Mouse (Mus musculus) kidney, postnatal 4 days (tissue): ENCODE data around the gene Rasgef1a.
A peak's percentile ranks its signal among the peaks of the same experiment; 100 is the strongest.

Experiments
- DNase-seq, 2 experiments: peaks; one replicate each; pipeline ENCODE4 v3.0.0; 2021; ENCODE audit warnings: mixed read lengths in 2 of 2

Gene Rasgef1a

DNA sequence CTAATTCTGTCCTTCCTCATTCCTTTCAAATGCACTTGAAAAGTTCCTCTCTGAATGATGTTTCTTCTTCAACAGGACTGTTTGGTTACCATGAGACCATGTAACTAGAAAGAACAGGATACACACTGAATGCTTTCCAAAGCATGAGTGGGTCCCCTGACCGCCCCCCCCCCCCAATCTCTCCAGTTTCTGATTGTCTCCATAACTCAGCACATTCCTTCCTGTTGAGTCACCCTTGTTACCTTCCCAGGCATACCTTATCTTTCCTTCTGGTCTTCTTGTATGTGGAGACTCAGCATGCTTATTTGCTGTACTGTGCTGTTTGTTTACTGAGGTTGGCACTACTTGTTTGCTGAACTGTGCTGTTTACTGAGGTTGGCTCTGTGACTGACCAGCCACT is 20.2 kb downstream of the Rasgef1a start:
- DNase-seq = no peak

DNA sequence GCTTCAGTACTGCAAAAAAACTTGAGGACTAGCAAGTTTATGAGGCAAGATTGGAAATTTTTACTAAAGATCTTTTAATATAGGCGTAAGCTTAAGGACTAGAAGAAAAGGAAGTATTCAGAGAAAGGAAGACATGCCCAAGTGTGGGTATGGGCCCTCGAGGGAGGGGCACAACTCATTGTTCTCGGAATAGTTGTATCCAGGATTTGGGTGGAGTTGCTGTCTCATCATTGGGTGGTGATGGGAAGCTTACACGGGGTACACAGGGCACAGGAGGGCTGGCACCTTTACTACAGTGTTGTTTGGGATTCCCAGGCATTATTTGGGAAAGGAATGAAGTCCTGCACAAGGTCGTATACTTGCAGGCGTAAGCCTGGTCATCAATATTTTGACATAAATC is 24.4 kb downstream of the Rasgef1a start:
- no peak for DNase-seq

DNA sequence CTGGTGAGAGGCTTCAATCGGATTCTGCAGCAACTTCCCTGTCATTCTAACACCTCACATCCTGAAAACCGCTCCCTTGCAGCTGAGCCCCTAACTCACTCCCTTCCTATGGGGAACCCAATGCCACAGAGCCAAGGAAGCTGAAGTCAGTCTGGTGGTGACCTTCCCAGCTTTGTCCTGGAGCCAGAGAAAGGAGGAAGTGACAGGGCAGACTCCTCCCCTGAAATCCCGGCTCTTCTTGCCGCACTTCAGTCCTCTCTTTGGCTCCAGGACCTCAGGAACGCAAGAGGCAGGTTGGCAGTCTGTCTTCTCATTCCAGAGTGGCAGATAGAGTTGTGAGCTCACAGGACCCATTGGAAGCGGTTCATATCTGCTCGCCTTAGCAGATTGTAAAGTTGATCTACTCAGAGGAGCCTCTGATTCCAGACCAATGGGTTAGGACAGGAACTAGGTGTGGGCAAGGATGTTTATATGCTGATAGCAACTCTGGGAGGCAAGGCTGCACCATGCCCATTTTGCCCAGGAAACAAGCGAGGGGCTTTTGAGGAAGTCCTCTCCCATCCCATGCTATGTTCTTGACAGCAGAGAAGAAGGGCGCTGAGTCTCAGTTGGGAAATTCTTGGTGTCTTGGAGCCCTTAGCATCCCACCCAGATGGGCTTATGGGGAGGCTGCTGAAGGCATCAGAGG is 25.0 kb downstream of the Rasgef1a start:
- DNase-seq = no peak

DNA sequence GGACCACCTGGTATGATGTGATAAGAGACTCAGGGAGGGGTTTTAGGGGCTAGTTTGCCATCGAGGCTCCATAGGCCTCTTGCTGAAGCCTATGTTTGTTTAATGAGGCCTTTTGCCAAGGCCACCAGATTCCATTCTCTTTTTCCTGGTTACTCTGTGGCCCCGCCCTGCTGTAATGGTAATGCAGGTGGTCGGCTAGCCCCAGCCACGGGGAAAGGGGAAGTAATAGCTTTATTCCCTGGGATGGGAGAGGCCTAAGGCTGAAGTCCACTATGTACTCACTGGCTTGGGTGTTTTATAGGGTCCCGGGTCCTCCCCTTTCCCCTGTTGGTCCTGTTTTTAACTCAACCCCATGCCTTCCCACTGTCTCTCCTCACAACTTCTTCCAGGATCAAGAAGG is 25.6 kb downstream of the Rasgef1a start:
- DNase-seq = no peak

DNA sequence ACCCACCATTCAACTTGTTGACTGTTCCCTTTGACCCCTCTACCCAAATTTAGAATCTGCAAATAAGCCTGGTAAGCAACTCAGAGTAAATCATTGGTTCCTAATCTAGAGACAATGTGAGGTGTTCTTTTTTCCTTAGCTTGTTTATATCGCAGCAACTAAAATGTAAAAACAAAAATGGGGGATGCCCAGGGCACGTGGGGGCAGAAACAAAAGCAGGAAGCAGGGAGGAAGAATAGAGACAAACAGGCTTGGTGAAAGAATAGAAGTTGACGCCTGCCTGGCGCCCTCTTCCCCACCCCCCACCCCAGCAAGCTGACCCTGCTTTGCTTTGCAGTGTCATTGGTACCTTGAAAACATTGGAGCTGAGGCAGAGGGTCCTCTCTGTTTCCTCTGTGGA is 33.9 kb downstream of the Rasgef1a start:
- no peak for DNase-seq

DNA sequence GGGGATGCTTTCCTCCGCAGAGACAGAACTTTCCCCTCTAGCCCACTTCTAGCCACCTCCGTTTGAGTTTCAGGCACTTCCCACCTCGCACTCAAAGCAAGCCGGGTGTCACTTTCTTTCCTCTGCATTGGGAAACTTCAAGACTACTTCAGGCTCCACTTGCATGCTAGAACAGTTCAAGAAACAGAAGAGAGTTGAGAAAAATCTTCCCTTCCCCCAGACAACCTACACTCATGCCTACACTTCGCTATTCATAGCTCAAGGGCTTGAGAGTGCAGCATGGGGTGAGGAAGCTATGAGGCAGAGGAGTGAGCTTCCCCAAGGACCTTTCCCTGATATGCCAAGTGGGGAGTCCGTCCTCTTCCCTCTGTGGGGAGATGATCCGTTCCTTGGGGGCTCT is 34.7 kb downstream of the Rasgef1a start:
- no peak for DNase-seq

DNA sequence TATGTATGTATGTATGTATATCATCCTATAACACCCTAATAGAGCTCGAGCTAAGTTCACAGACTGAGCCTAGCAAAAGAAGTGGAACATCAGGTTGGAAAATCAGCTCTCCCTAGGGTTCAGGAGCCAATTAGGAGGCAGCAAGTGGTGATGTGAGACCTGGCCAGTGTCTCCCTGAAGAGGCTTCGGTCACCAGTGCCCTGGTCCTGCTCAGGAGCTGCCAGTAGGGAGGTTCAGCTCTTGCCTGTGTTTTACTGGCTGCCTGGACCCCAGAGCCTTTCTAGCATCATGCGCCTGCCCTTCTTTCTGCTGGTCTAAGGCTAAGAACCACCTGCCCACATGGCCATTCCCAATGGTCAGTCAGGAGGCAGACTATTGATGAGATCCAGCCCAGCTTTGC is 35.3 kb downstream of the Rasgef1a start:
- no peak for DNase-seq

DNA sequence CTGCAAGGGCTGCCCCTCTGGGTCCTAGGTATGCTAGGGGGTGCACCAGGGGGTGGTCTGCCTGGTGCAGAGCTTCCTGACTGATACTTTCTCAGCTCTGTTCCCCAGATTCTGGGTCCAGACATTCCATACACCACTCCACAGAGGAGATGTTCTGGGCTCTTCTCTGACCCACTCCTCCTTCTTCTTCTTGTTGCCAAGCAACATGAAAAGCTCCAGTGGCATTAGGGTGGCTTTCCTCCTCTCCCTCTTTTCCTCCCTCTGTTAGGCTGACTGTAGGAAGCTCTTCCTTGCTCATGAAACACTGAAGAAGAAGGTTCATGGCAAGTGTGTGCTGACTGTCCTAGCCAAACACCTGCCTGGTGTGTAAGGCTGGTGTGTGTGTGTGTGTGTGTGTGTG is 35.7 kb downstream of the Rasgef1a start:
- DNase-seq = no peak

DNA sequence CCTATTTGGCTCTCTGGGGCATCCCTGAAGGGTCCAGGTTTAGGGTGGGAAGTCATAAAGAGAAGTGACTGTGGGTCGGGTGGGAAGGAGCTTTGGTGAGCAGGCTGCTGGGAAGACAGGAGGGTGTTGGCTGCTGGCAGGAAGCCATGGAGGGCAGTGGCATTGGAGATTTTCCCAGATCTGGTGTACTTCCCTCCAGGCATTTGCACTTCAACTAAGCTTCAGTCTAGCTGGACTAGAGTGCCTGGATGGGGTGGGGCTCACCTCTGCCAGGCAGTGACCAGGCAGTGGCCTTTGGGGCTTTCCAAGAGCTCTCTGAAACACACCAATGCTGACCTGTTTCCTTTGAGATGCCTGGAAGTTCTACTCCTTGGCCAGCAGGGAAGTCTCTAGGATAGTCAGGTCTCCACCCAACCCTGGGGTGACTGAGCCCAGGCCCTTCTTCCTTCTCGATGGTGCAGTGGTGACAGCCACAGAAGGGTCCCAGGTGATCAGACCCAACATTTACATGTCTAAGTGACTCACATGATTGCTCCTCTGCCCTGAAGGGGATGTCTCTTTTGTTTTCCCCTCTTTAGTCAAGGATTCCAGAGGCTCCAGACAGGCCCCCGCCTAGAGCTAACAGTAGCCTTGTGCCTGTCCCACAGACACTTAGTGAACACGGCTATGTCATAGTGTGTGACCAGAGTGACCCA is 36.7 kb downstream of the Rasgef1a start:
- peak in 1 of 2 experiments; percentile 11 for DNase-seq

DNA sequence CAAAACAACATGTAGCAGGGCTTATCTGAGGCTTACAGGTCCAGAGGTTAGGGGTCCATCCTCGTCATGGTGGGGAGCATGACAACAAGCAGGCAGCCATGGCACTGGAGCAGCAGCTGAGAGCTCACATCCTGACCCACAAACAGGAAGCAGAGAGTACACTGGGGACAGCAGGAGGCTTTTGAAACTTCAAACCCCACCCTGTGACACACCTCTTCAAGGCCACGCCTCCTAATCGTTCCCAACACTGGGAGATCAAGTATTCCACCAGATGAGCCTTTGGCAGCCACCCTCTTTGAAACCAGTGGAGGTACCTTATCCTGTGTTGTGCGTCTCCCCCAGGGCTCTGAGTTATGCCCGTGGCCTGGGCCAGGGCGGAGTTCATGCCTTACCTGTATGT is 38.5 kb downstream of the Rasgef1a start:
- no peak for DNase-seq

DNA sequence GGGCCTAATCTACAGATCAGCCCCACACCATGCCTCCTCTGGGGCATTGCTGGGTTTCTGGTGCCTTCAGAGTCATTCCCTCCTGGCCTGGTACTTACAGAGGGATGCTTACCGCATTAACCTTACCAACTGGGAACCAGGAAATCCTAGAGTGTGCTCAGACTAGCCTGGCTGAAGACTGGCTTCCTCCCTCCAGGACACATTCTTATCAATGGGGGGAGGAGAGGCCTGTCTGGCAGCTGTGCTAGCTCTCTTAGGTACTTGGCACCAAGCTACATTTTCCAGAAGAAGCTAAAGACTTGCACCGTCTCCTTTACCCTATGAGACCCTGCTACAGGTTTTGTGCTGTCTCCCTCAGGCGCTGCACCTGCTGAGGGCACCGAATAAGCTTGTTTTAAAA is 40.2 kb downstream of the Rasgef1a start:
- DNase-seq = no peak

DNA sequence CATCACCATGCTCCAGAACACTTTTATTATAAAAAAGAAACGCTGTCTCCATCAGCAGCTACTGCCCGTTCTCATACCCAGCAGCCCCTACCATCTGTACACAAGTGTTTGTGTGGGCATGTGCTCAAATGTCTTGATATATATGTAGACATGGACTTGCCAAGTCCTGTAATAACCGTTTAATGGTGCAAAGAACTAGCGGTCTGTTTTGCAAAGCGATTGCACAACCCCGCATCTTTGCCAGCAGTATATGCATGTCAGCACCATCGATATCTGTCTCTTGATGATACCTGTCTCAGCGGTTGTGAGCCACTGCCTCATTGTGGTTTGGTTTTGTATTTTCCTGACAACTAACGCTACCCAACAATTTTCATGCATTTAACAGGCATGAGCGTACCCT is 44.0 kb downstream of the Rasgef1a start:
- DNase-seq = no peak

DNA sequence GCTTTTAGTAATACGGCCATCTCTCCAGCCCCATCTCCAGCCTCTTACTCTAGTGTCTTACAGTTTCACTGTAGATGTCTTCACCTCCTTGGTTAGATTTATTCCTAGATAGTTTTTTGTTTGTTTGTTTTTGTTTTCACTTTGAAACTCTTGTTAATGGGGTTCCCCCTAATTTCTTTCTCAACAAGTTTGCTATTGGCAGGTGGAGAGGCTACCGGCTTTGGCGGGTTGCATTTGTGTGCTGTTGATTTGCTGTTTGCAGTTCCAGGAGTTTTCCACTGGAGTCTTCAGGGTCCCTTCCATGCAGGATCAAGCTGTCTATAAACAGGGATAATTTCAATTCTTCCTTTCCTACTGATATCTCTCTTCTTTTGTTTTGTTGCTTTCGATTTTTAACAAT is 50.0 kb downstream of the Rasgef1a start:
- no peak for DNase-seq

DNA sequence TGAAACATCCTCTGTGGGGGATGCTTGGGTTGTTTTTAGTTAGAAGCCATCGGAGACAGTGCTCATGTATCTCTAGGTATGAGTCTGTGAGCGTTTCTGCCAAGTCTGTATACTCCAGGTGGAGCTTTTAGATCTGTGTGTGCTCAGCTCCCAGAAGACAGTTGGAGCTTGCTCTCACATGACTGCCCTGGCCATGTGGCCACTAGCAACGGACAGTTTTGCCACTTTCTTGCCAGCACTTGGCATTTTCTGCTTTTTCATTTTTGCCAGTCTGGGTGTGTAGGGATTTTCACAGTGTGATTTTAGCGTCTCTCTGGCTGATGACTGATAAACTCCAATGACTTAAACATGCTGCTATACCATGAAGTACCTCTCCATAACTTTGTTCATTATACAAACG is 52.0 kb downstream of the Rasgef1a start:
- DNase-seq = no peak

DNA sequence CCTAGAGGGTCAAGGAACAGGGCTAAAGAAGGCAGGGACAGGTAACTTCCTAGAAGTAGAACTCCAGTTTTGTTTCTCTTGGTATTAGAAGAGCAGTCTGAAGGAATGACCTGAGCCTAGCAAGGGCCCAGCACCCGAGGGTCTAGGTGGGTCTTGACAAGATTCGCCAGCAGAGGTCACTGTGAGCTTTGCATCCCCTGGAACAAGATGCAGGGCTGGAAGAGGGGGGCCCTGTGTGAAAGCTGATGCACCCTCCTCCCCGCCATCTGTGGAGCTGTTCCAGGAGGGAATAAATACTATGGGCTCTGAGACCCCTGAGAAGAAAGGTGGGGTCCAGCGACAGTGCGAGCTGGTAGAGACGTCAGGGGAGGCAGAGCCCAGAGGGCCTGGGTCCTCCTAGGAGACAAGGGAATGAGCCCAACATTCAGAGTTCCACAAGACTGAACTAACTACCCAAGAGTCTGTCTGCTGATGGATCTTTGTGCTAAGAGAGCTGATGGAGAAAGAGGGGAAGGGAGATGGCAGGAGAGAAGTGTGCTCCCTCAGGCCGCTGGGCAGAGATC is 53.8 kb downstream of the Rasgef1a start:
- peak; percentile 84 to 86 for DNase-seq

DNA sequence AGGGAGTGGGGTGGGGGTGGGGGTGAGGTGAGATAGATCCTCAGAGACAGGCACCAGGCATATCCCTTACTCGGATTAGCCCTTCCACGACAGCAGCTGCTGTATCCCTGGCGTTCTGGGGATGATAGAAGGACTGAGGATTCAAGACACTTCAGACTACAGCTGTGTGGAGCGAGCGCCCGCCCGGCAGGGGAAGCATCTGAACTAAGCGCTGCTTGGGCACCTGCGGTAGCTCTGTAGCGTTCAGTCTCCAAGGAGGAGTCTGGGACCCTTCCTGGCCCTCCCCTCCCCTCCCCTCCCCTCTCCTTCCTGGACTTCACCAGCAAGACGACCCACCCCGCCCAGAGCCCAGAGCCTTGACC is 54.6 kb downstream of the Rasgef1a start:
- DNase-seq = no peak

DNA sequence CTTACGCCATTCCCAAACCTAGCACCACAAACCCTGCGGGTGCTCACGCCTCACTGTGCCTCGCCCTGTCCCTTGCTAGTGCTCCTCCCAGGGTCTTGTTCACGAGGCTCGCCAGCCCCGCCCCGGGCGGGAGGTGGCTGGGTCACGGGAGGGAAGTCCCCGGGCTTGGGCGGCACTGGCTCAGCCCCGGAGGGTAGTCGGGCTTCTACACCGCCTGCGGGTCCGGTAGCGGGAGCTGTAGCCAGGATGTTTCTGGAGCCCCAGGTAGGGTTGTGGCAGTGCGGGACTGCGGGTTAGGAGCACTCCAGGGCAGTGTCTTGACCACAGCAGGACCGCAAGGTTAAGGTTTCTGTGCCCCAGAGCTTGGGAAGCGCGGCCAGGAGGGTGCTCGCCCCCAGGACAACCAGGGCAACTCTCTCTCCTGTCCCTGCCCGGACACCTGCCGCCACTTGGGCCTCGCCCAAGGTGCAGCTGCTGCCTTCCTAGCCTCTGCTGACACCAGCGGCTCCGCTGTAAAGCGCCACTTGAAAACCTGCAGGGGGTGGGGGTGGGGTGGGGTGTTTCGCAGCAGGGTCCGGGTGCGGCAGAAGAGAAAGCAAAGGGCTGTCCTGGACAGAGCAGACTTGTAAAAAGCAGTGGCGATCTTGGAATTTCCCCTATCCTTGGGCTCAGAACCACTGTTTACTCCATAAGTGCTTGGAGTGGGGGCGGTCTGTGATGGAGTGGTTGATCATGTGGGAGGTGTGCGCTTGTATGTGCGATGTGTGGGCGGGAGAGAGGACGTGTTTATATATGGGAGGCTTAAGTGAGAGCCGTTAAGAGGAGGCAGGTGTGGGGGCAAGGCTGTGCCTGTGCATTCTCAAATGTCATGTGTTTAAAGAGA is 55.2 kb downstream of the Rasgef1a start:
- peak; percentile 48 to 58 for DNase-seq

DNA sequence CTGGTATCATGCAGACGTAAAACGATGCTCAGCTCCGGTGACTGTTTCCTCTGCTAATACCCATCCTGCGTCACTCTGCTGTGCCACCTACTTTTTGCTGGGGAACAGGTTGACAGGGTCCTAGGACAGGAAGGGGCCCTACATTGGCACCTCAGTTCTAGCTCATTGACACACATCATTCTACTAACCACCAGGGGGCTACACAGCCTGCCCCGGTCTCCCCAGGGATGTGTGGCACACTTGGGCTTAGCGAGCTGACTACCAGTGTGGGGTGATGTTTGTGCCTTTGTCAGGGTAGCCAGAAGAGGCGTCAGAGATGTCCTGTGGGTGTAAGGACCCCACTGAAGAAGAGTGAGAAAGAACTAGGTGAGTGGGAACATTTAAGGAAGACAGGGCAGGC is 56.5 kb downstream of the Rasgef1a start:
- DNase-seq = no peak

DNA sequence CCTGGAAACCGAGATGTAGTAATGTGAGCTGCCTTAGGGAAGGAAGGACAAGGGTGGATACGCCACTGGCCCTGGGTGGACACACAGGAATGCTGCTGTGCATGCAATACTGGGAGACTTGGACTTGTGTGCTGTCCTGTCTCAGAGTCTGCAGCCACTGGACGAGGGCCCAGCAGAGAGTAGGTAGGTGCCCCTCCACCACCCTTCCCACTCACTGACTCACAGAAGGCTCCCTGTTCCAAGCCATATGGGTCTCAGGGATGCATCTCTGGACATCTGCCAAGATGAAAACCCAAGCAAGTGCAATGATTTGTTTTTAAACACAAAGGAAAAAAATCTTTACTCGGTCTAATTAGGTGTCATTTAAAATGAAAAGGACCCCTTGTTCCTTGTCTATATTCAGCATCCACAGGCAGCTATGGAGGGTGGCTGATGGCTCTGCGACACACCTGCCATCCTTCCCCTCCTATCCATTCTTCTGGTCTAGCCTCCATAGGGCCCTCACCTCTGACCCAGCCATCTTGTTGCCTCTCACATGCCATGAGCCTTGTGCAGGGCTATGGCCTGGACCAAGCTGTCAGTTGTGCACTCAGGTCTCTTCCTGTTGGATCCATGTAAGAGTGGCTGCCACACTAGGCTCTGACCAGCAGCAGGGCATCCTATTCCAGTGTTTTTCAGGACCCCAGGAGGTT is 59.2 kb downstream of the Rasgef1a start:
- DNase-seq = peak in 1 of 2 experiments; percentile 29

DNA sequence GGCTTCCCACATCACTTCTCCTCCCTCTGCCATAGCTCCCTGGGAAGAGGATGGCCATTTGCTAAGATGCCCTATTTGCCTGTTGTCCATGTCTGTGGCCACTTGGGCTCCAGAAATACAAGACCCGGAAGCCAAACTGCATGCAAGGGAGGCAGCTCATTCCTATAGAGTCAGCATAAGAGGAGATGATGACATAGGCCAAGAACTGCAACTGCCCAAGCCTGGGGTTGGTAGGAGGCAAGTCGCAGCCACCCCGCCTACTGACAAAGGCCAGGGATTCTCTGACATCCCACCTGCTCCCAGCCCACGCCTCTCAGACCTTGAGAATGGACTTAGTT is 59.7 kb downstream of the Rasgef1a start:
- DNase-seq = no peak

DNA sequence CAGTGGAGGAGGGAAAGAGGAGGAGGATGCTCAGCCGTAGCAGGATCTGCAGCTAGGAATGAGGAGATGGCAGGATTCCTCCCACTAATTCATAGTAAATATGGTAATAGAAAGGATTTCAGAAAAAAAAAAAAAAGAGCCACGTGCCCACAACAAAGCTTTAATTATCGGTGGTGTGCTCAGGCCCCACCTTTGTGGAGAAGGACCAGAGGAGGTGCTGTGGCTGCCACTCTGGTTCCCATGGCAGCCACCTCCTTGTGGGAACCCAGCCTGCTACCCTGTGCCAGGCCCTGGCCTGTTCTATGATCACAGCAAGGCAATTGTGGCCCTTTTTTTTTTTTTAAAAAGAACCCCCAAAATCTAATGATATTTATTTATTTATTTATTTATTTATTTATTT is 60.2 kb downstream of the Rasgef1a start:
- DNase-seq = no peak

DNA sequence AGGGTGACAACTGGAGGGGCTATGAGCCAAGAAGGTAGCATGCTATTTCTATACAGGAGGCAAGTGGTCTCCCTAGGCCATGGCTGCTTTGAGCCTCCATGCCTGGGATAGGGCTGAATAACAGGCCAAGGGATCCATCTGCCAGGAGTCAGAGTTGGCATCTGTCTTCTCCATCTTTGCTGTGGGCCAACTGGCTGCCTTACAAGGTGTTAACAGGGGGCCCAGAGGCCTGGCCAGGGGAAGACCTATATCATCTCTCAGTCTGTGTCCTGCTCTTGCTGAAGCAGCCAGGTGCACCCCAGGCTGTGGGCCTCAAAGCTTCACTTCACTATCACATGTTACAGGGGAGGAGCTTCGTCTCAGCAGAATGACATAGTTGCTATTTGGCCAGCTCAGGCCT is 60.9 kb downstream of the Rasgef1a start:
- DNase-seq = no peak

DNA sequence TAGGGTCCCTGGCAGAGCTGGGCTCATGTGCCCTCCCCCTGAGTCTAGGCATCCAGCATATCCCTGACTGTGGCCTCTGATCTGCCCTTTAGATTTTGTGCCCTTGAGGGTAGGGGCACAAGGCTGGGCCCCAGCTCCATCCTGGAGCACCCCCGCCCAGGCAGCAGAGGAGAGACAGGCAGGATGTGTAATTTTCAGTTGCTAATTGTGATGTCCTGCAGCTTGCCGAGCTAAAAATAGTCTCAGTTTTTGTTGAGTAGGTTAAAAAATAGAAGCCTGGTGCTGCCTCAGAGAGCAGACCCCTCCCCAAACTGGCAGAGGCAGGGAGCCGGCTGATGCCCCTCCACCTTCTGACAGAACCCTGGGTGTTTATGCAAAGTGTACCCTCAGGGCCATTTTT is 62.9 kb downstream of the Rasgef1a start:
- DNase-seq = peak; percentile 30 to 47
